Mouse (Mus musculus) heart, embryonic 16.5 days (tissue): ENCODE measurements around the gene Supt3. TPM values are rescaled to one million over a fixed set of nuclear protein-coding genes. Genes with fewer than 3 reads are reported as not detected.

Source experiments
- ATAC-seq: fragments of 200-750 bp; cut with Nextera tagmentation; replicated peaks from 2 replicates; pipeline ENCODE4 v1.8.0; 2017; ENCODE audit warnings: moderate number of reproducible peaks; ENCODE audit not compliant: insufficient read depth, low FRiP score; ENCODE audit errors: extremely low read depth
- H3K27ac ChIP-seq: fragments of 300-500 bp; sonication (generic); 2 replicates; pipeline ENCODE4 v1.5.1; 2014; ENCODE audit warnings: mild to moderate bottlenecking, low read length, control low read depth, moderate library complexity
- H3K27me3 ChIP-seq: fragments of 300-500 bp; sonication (generic); 2 replicates; pipeline ENCODE4 v1.6.1; 2014; ENCODE audit warnings: low read length, mixed read lengths; ENCODE audit not compliant: control insufficient read depth, insufficient read depth
- H3K36me3 ChIP-seq: fragments of 300-500 bp; sonication (generic); 2 replicates; pipeline ENCODE4 v1.6.1; 2014; ENCODE audit not compliant: control insufficient read depth, insufficient read depth
- H3K4me1 ChIP-seq: fragments of 300-500 bp; sonication (generic); 2 replicates; pipeline ENCODE4 v1.6.1; 2014; ENCODE audit warnings: low read length, mixed read lengths; ENCODE audit not compliant: control insufficient read depth, insufficient read depth
- H3K4me2 ChIP-seq: fragments of 300-500 bp; sonication (generic); 2 replicates; pipeline ENCODE4 v1.6.1; 2014; ENCODE audit warnings: low read depth, mild to moderate bottlenecking, control low read depth, low read length
- H3K4me3 ChIP-seq: fragments of 300-500 bp; sonication (generic); 2 replicates; pipeline ENCODE4 v1.5.1; 2014; ENCODE audit warnings: mild to moderate bottlenecking, control low read depth, low read length
- H3K9ac ChIP-seq: fragments of 300-500 bp; sonication (generic); 2 replicates; pipeline ENCODE4 v1.6.1; 2014; ENCODE audit warnings: low read length, control low read depth
- H3K9me3 ChIP-seq: fragments of 300-500 bp; sonication (generic); replicated peaks from 2 replicates; pipeline ENCODE4 v1.6.1; 2016; ENCODE audit warnings: low read length; ENCODE audit not compliant: control insufficient read depth
- WGBS: fragments of 180-500 bp; shearing (Covaris S2); extraction: QIAGEN DNeasy Blood & Tissue Kit; methylation state at CpG from one replicate; pipeline ENCODE4 v1.1.7; 2014; 5-methylcytosine and 5-hydroxymethylcytosine counted together
- polyA plus RNA-seq: library from polyadenylated mRNA; unstranded; fragments of >200 nt; fragmentation: Nextera tagmentation; extraction: Ambion mirVana; gene quantifications from 2 replicates; pipeline ENCODE4 v1.2.1, GENCODE M21; 2015

Supt3 gene
- polyA plus RNA-seq, 1 experiment from 2014 or later, result 24.3 TPM

- Histone ChIP-seq H3K36me3 (no peaks in the 10 kb centered on the region), H3K9me3 (no peaks in the 10 kb centered on the region), H3K27me3 (no peaks in the 10 kb centered on the region), H3K27ac (no peak overlapping the region), H3K4me3 (no peak overlapping the region), H3K4me2 (no peak overlapping the region), H3K4me1 (no peaks in the 10 kb centered on the region), H3K9ac (no peak overlapping the region)
- no peak for ATAC-seq
- 87% methylated on average over 10 of the region's 10 CpGs for WGBS
Measured at GRCm38 (mm10) chr17:45133501-45134400, 356.8 kb downstream of the Supt3 start.

- Histone ChIP-seq H3K4me1 (no peaks in the 10 kb centered on the region), H3K4me2 (no peak overlapping the region), H3K36me3 (no peaks in the 10 kb centered on the region), H3K27me3 (no peaks in the 10 kb centered on the region), H3K9me3 (no peaks in the 10 kb centered on the region), H3K9ac (no peak overlapping the region), H3K4me3 (no peak overlapping the region), H3K27ac (no peak overlapping the region)
- ATAC-seq, result no peak
- WGBS, result 83% methylated on average over 6 of the region's 6 CpGs
Measured at GRCm38 (mm10) chr17:45136491-45136890, 359.5 kb downstream of the Supt3 start.

- no peaks in the 10 kb centered on the region for H3K4me1 ChIP-seq
- ATAC-seq, result no peak
Measured at GRCm38 (mm10) chr17:45143043-45143442, 366.1 kb downstream of the Supt3 start.

GRCm38 (mm10) chr17:45144656-45145055 lies 367.7 kb downstream of the Supt3 start:
- no peaks in the 10 kb centered on the region for H3K9me3 ChIP-seq
- ATAC-seq, result no peak
- no peak overlapping the region for H3K9ac ChIP-seq
- no peak overlapping the region for H3K4me3 ChIP-seq
- H3K27me3 ChIP-seq, result no peaks in the 10 kb centered on the region
- 85% methylated on average over 14 of the region's 14 CpGs for WGBS
- H3K4me1 ChIP-seq, result no peaks in the 10 kb centered on the region
- H3K4me2 ChIP-seq, result no peak overlapping the region
- no peak overlapping the region for H3K27ac ChIP-seq
- H3K36me3 ChIP-seq, result no peaks in the 10 kb centered on the region

More at GRCm38 (mm10) chr17:45143043-45143442, 366.1 kb downstream of the Supt3 start:
- H3K27ac ChIP-seq, result no peak overlapping the region
- no peak overlapping the region for H3K9ac ChIP-seq
- no peaks in the 10 kb centered on the region for H3K9me3 ChIP-seq
- H3K36me3 ChIP-seq, result no peaks in the 10 kb centered on the region
- no peaks in the 10 kb centered on the region for H3K27me3 ChIP-seq
- 69% methylated on average over 6 of the region's 6 CpGs for WGBS
- no peak overlapping the region for H3K4me2 ChIP-seq
- no peak overlapping the region for H3K4me3 ChIP-seq

- Histone ChIP-seq H3K4me3 (no peak overlapping the region), H3K27me3 (no peaks in the 10 kb centered on the region), H3K4me1 (no peaks in the 10 kb centered on the region), H3K9me3 (no peaks in the 10 kb centered on the region), H3K36me3 (no peaks in the 10 kb centered on the region), H3K27ac (no peak overlapping the region), H3K9ac (no peak overlapping the region), H3K4me2 (no peak overlapping the region)
- WGBS, result 83% methylated on average over 17 of the region's 17 CpGs
- no peak for ATAC-seq
Measured at GRCm38 (mm10) chr17:45151312-45151929, 374.5 kb downstream of the Supt3 start.

GRCm38 (mm10) chr17:45153721-45154120 lies 376.8 kb downstream of the Supt3 start:
- Histone ChIP-seq H3K9me3 (no peaks in the 10 kb centered on the region), H3K4me2 (no peak overlapping the region), H3K27ac (no peak overlapping the region), H3K27me3 (no peaks in the 10 kb centered on the region), H3K9ac (no peak overlapping the region), H3K36me3 (no peaks in the 10 kb centered on the region), H3K4me3 (no peak overlapping the region), H3K4me1 (peaks cover 8% of the 10 kb centered on the region)
- ATAC-seq, result no peak
- WGBS, result 52% methylated on average over 6 of the region's 6 CpGs

GRCm38 (mm10) chr17:45158171-45158691 lies 381.3 kb downstream of the Supt3 start:
- WGBS, result 32% methylated on average over 16 of the region's 16 CpGs
- Histone ChIP-seq H3K36me3 (no peaks in the 10 kb centered on the region), H3K27me3 (no peaks in the 10 kb centered on the region), H3K9ac (peak overlapping the region; percentile 8; the same call in 1 of the 2 replicates), H3K9me3 (no peaks in the 10 kb centered on the region), H3K4me1 (peaks cover 12% of the 10 kb centered on the region), H3K4me3 (no peak overlapping the region), H3K27ac (peak overlapping the region; percentile 89), H3K4me2 (peak overlapping the region; percentile 49)
- peak; percentile 97 for ATAC-seq

- Histone ChIP-seq H3K4me1 (peaks cover 12% of the 10 kb centered on the region), H3K27me3 (no peaks in the 10 kb centered on the region), H3K9me3 (no peaks in the 10 kb centered on the region), H3K27ac (no peak overlapping the region), H3K36me3 (no peaks in the 10 kb centered on the region), H3K9ac (no peak overlapping the region), H3K4me2 (no peak overlapping the region), H3K4me3 (no peak overlapping the region)
- ATAC-seq, result no peak
- WGBS, result 86% methylated on average over 6 of the region's 6 CpGs
Measured at GRCm38 (mm10) chr17:45160651-45161050, 383.7 kb downstream of the Supt3 start.

- H3K4me3 ChIP-seq, result no peak overlapping the region
- no peak overlapping the region for H3K27ac ChIP-seq
- H3K27me3 ChIP-seq, result no peaks in the 10 kb centered on the region
- no peak overlapping the region for H3K9ac ChIP-seq
- H3K9me3 ChIP-seq, result no peaks in the 10 kb centered on the region
- H3K4me2 ChIP-seq, result no peak overlapping the region
- H3K36me3 ChIP-seq, result no peaks in the 10 kb centered on the region
- 10% methylated on average over 4 of the region's 4 CpGs for WGBS
- peaks cover 4% of the 10 kb centered on the region; the same call in 1 of the 2 replicates for H3K4me1 ChIP-seq
- ATAC-seq, result peak; percentile 28; the same call in 1 of the 2 replicates
Measured at GRCm38 (mm10) chr17:45165741-45166140, 388.8 kb downstream of the Supt3 start.
